Mouse (Mus musculus): ENCODE measurements around the gene Raver1. TPM values are rescaled to one million over a fixed set of nuclear protein-coding genes. Genes with fewer than 3 reads are reported as not detected.
A peak's percentile ranks its signal among the peaks of the same experiment; 100 is the strongest.

The Raver1 gene
- 109 and 115 TPM in 2 replicates for polyA plus RNA-seq (2016; fragmentation: Nextera tagmentation; extraction: Ambion mirVana)

GRCm38 (mm10) chr9:21091707-21092320 lies at the start of gene Raver1, which contains the start of gene Gm38431:
TSS of gene Raver1 (minus strand) at chr9:21092008.
TSS of gene Gm38431 (minus strand) at chr9:21091997.
- Histone ChIP-seq H3K36me3 (peaks cover 48% of the 10 kb centered on the region), H3K27ac (peak within 1 kb of the TSS; percentile 96), H3K4me1 (peaks cover 19% of the 10 kb centered on the region), H3K4me3 (peak within 1 kb of the TSS; percentile 78), H3K9me3 (replicated peaks) (no peaks in the 10 kb centered on the region), H3K27me3 (ENCODE audit: low read depth, poor library complexity, severe bottlenecking) (no peaks in the 10 kb centered on the region)
- under 1% methylated on average over 54 of the region's 54 CpGs for WGBS
- peak; percentile 95 for DNase-seq (ENCODE audit: low spot score)

- WGBS = 88% methylated on average over 4 of the region's 4 CpGs
- H3K9me3 ChIP-seq (replicated peaks) = no peaks in the 10 kb centered on the region
- H3K27me3 ChIP-seq (ENCODE audit: low read depth, poor library complexity, severe bottlenecking) = no peaks in the 10 kb centered on the region
- no peaks in the 10 kb centered on the region for H3K4me1 ChIP-seq
- H3K27ac ChIP-seq = no peak overlapping the region
- H3K36me3 ChIP-seq = peaks cover 75% of the 10 kb centered on the region
- no peak for DNase-seq (ENCODE audit: low spot score)
- no peak overlapping the region for H3K4me3 ChIP-seq
Measured at GRCm38 (mm10) chr9:21138386-21138785, 46.6 kb upstream of the Raver1 start.

DNA sequence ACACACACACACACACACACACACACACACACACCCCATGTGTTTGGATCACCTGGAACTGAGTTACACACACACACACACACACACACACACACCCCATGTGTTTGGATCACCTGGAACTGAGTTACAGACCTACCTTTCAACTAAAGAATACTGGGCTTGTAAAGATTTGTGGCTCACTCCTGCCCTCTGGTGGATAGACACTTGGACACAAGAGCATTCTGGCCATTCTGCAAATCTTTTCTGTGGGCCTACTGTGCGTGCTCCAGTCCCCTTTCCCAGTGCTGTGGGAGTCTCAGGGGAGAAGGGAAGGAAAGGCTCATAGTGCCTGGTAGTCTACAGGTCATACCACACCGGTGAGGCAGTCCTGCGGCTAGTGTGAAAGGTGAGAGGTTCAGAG lies 45.4 kb upstream of the Raver1 start:
- Histone ChIP-seq H3K9me3 (replicated peaks) (no peaks in the 10 kb centered on the region), H3K27me3 (ENCODE audit: low read depth, poor library complexity, severe bottlenecking) (no peaks in the 10 kb centered on the region), H3K4me3 (no peak overlapping the region), H3K27ac (no peak overlapping the region), H3K36me3 (peaks cover 63% of the 10 kb centered on the region), H3K4me1 (no peaks in the 10 kb centered on the region)
- peak; percentile 66 for DNase-seq (ENCODE audit: low spot score)
- 57% methylated on average over 3 of the region's 3 CpGs for WGBS

GRCm38 (mm10) chr9:21136401-21136800 lies 44.6 kb upstream of the Raver1 start:
- WGBS = 89% methylated on average over 6 of the region's 6 CpGs
- H3K27ac ChIP-seq = no peak overlapping the region
- no peak for DNase-seq (ENCODE audit: low spot score)

GRCm38 (mm10) chr9:21135941-21136381 lies 44.2 kb upstream of the Raver1 start:
- Histone ChIP-seq H3K9me3 (replicated peaks) (no peaks in the 10 kb centered on the region), H3K4me1 (peaks cover 3% of the 10 kb centered on the region; the same call in 1 of the 2 replicates), H3K27me3 (ENCODE audit: low read depth, poor library complexity, severe bottlenecking) (no peaks in the 10 kb centered on the region), H3K36me3 (peaks cover 50% of the 10 kb centered on the region), H3K27ac (no peak overlapping the region), H3K4me3 (no peak overlapping the region)
- WGBS = 71% methylated on average over 1 of the region's 1 CpGs
- DNase-seq (ENCODE audit: low spot score) = no peak

More at GRCm38 (mm10) chr9:21136401-21136800, 44.6 kb upstream of the Raver1 start:
- H3K4me1 ChIP-seq = peaks cover 2% of the 10 kb centered on the region; the same call in 1 of the 2 replicates
- H3K36me3 ChIP-seq = peaks cover 55% of the 10 kb centered on the region
- no peak overlapping the region for H3K4me3 ChIP-seq
- no peaks in the 10 kb centered on the region for H3K27me3 ChIP-seq (ENCODE audit: low read depth, poor library complexity, severe bottlenecking)
- H3K9me3 ChIP-seq (replicated peaks) = no peaks in the 10 kb centered on the region

- no peak for DNase-seq (ENCODE audit: low spot score)
- H3K4me3 ChIP-seq = no peak overlapping the region
- H3K4me1 ChIP-seq = peaks cover 6% of the 10 kb centered on the region
- no peaks in the 10 kb centered on the region for H3K27me3 ChIP-seq (ENCODE audit: low read depth, poor library complexity, severe bottlenecking)
- no peaks in the 10 kb centered on the region for H3K9me3 ChIP-seq (replicated peaks)
- 81% methylated on average over 4 of the region's 4 CpGs for WGBS
- H3K36me3 ChIP-seq = peaks cover 45% of the 10 kb centered on the region
- H3K27ac ChIP-seq = no peak overlapping the region
Measured at GRCm38 (mm10) chr9:21135329-21135890, 43.6 kb upstream of the Raver1 start.

DNA sequence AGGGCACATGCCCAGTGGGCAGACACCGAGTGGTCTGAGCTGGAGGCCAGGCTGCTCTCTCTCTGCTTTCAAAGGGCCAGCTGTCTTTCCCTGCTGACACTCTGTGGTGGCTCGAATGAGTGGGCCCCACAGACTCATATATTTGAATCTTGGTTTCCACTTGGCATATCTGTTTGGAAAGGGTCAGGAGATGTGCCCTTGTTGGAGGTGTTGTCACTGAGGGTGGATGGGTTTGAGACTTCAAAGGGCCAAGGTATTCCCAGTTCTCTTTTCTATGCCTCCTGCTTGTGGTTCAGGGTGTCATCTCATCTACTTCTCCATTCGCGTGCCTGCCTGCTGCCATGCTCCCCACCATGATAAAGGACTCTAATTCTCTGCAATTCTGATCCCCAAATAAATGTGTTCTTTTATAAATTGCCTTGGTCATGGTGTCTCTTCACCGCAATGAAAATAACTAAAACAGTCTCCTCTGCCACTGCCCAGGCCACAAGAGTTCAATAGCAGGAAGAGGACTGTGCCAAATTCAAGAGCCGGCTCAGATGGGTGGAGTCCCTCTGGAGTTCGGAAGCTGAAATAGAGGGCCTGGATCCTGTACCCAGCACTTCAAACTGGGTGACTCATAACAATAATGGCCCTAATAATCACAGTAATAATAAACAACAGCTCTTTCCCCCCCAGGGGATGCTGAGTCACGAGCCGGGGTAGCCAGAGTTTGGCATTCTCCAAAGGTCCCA lies 43.0 kb upstream of the Raver1 start:
- no peaks in the 10 kb centered on the region for H3K9me3 ChIP-seq (replicated peaks)
- H3K27ac ChIP-seq = no peak overlapping the region
- WGBS = 82% methylated on average over 9 of the region's 9 CpGs
- H3K4me3 ChIP-seq = no peak overlapping the region
- peaks cover 38% of the 10 kb centered on the region for H3K36me3 ChIP-seq
- peaks cover 9% of the 10 kb centered on the region for H3K4me1 ChIP-seq
- no peaks in the 10 kb centered on the region for H3K27me3 ChIP-seq (ENCODE audit: low read depth, poor library complexity, severe bottlenecking)
- no peak for DNase-seq (ENCODE audit: low spot score)

GRCm38 (mm10) chr9:21133064-21133707 lies 41.4 kb upstream of the Raver1 start:
- H3K4me3 ChIP-seq = no peak overlapping the region
- 84% methylated on average over 9 of the region's 9 CpGs for WGBS
- peaks cover 9% of the 10 kb centered on the region for H3K4me1 ChIP-seq
- no peak for DNase-seq (ENCODE audit: low spot score)
- H3K27me3 ChIP-seq (ENCODE audit: low read depth, poor library complexity, severe bottlenecking) = no peaks in the 10 kb centered on the region
- no peak overlapping the region for H3K27ac ChIP-seq
- H3K9me3 ChIP-seq (replicated peaks) = no peaks in the 10 kb centered on the region
- peaks cover 23% of the 10 kb centered on the region for H3K36me3 ChIP-seq

GRCm38 (mm10) chr9:21132102-21132775 lies 40.4 kb upstream of the Raver1 start:
- no peak overlapping the region for H3K27ac ChIP-seq
- no peak overlapping the region for H3K4me3 ChIP-seq
- no peaks in the 10 kb centered on the region for H3K9me3 ChIP-seq (replicated peaks)
- 87% methylated on average over 12 of the region's 12 CpGs for WGBS
- peaks cover 17% of the 10 kb centered on the region for H3K36me3 ChIP-seq
- no peaks in the 10 kb centered on the region for H3K27me3 ChIP-seq (ENCODE audit: low read depth, poor library complexity, severe bottlenecking)
- H3K4me1 ChIP-seq = peaks cover 9% of the 10 kb centered on the region
- no peak for DNase-seq (ENCODE audit: low spot score)

DNA sequence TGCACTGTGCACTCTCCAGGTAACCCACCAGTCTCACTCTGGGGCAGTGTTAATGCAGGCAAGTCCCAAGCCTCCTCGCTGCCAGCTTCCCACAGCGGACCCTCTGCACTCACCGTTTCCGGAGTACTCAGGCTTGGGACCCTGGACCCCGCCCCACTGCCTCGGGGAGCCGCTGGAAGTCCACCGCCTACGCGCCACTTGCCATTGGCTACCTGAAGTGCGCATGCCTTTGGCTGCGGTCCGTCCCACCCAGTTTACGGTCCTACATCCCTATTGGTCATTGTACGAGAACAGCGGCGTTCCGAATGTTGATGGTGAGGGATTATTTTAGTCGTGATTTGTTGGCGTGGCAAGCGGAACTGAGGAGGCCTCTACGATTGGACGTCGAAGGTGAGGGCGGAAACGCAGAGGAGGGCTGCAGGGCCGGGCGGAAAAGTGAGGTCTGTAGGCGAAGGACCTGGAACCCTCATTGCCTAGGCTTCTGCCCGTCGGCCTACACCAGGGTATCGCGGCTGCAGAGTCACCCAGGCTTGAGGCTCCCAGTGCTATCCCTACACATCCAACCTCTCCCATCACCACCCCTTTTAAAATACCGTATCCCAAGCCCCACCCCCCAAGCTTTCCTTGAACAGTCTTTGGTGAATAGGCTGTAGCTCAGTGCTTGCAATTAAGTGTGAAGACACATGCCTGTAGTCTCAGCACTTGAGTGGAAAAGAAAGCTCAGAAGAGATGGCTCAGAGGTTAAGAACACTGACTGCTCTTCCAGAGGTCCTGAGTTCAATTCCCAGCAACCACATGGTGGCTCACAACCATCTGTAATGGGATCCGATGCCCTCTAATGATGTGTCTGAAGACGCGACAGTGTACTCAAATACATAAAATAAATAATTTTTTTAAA lies 39.5 kb upstream of the Raver1 start, which contains the start of gene Tyk2:
Tyk2 (minus strand) TSS at position 185 of the 898 bp plus-strand sequence.
- peak; percentile 92 for DNase-seq (ENCODE audit: low spot score)
- H3K27me3 ChIP-seq (ENCODE audit: low read depth, poor library complexity, severe bottlenecking) = no peaks in the 10 kb centered on the region
- H3K36me3 ChIP-seq = peaks cover 16% of the 10 kb centered on the region
- WGBS = 6% methylated on average over 37 of the region's 37 CpGs
- peaks cover 9% of the 10 kb centered on the region for H3K4me1 ChIP-seq
- peak within 1 kb of the TSS; percentile 83 for H3K27ac ChIP-seq
- peak within 1 kb of the TSS; percentile 68 for H3K4me3 ChIP-seq
- H3K9me3 ChIP-seq (replicated peaks) = no peaks in the 10 kb centered on the region

DNA sequence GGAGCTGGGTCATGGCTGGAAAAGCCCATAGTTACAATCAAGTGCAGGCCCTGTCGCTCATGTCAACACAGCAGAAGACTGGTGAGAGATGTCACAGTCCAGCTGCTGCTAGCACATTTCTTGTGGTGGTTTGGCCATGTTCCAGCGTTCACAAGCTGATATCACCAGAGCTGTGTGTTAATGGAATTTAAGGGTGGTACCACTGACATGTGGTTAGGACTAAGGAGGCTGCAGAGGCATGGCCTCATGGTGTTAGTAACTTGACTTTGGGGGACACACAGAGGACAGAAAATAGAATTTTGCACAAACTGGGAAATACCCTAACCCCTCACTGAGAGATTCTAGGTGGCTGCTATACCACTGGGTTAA lies 34.4 kb upstream of the Raver1 start:
- WGBS = 84% methylated on average over 2 of the region's 2 CpGs
- H3K4me3 ChIP-seq = no peak overlapping the region
- no peaks in the 10 kb centered on the region for H3K27me3 ChIP-seq (ENCODE audit: low read depth, poor library complexity, severe bottlenecking)
- peaks cover 7% of the 10 kb centered on the region for H3K4me1 ChIP-seq
- no peak for DNase-seq (ENCODE audit: low spot score)
- H3K27ac ChIP-seq = no peak overlapping the region
- no peaks in the 10 kb centered on the region for H3K9me3 ChIP-seq (replicated peaks)
- H3K36me3 ChIP-seq = peaks cover 20% of the 10 kb centered on the region

Data from limb, embryonic 10.5 days (tissue).